Comparison of ENCODE assay signal across 22 mouse cellular contexts in genomic region chrX:21385221-21385620, GRCm38 (mm10).
DNase-seq lines count a peak whose midpoint lies in the region; ATAC-seq and TF ChIP-seq lines count a peak whose summit lies in the region.
"Had no signal": no experiment of that assay in that cellular context is flagged by ENCODE, and none has a peak within 500 bp of the region (broad histone marks: within the 10 kb centered on the region; RNA-seq: fewer than 3 reads in every experiment).

No protein-coding gene starts in this region.

- H3K36me3 ChIP-seq in heart, postnatal 0 days (replicated peaks; ENCODE audit: control insufficient read depth, insufficient read depth, low read length), result no peaks in the 10 kb centered on the region
- no peaks in the 10 kb centered on the region for H3K36me3 ChIP-seq in liver, postnatal 0 days (replicated peaks; ENCODE audit: insufficient read depth, low read length)
- H3K36me3 ChIP-seq in E14TG2a.4 (ENCODE audit: insufficient read depth, low read length), result no peaks in the 10 kb centered on the region
- H3K36me3 ChIP-seq: forebrain, embryonic 15.5 days; heart, embryonic 12.5 days; midbrain, embryonic 12.5 days had no signal

- no peak overlapping the region for H3K9ac ChIP-seq in heart, postnatal 0 days (replicated peaks; ENCODE audit: low read depth, low read length)
- H3K9ac ChIP-seq in liver, postnatal 0 days (replicated peaks), result no peak overlapping the region
- H3K9ac ChIP-seq: forebrain, embryonic 15.5 days; heart, embryonic 12.5 days; liver, embryonic 14.5 days; midbrain, embryonic 12.5 days had no signal

- TF ChIP-seq CTCF in heart, postnatal 0 days (IDR thresholded peaks at IDR 0.05; ENCODE audit: low read depth), result peak; percentile 37
- TF ChIP-seq CTCF in liver, postnatal 0 days (IDR thresholded peaks at IDR 0.05; ENCODE audit: low read depth), result peak; percentile 35; the same call in 1 of the 2 replicates
- TF ChIP-seq CTCF in E14TG2a.4 (conservative IDR thresholded peaks at IDR 0.05; ENCODE audit: low read length), result peak; percentile 33
- no peak for TF ChIP-seq CTCF in brain, embryonic 14.5 days (IDR thresholded peaks at IDR 0.05; ENCODE audit: borderline replicate concordance, extremely low read depth, insufficient read depth, insufficient read length)

- WGBS in heart, postnatal 0 days, result 8% methylated on average over 2 of the region's 2 CpGs
- 6% methylated on average over 2 of the region's 2 CpGs for WGBS in liver, postnatal 0 days (ENCODE audit: insufficient replicate concordance)

- no peak for TF ChIP-seq POLR2A in brain, embryonic 14.5 days (IDR thresholded peaks at IDR 0.05; ENCODE audit: borderline replicate concordance, extremely low read depth, insufficient read depth, insufficient read length, poor library complexity, severe bottlenecking)

- H3K27me3 ChIP-seq in heart, postnatal 0 days (ENCODE audit: control insufficient read depth, insufficient read depth, low read length), result no peaks in the 10 kb centered on the region
- H3K27me3 ChIP-seq in liver, postnatal 0 days (ENCODE audit: insufficient read depth, low read length), result no peaks in the 10 kb centered on the region
- H3K27me3 ChIP-seq in E14TG2a.4 (ENCODE audit: insufficient read depth, low read length), result no peaks in the 10 kb centered on the region
- H3K27me3 ChIP-seq: forebrain, embryonic 15.5 days; heart, embryonic 12.5 days; midbrain, embryonic 12.5 days had no signal

- TF ChIP-seq EP300 in heart, postnatal 0 days (IDR thresholded peaks at IDR 0.05; ENCODE audit: low read depth), result no peak
- TF ChIP-seq EP300 in liver, postnatal 0 days (IDR thresholded peaks at IDR 0.05; ENCODE audit: low read depth), result no peak

- H3K27ac ChIP-seq in heart, postnatal 0 days (ENCODE audit: low read depth), result no peak overlapping the region
- no peak overlapping the region for H3K27ac ChIP-seq in liver, postnatal 0 days (ENCODE audit: low read depth)
- H3K27ac ChIP-seq: forebrain, embryonic 15.5 days; liver, embryonic 14.5 days; midbrain, embryonic 12.5 days had no signal

- H3K4me2 ChIP-seq in heart, postnatal 0 days (ENCODE audit: low read depth, low read length), result no peak overlapping the region
- no peak overlapping the region for H3K4me2 ChIP-seq in liver, postnatal 0 days (ENCODE audit: low read depth, low read length)
- H3K4me2 ChIP-seq: forebrain, embryonic 15.5 days; heart, embryonic 12.5 days; midbrain, embryonic 12.5 days had no signal

- DNase-seq in heart, postnatal 0 days (ENCODE audit: low spot score), result no peak
- DNase-seq in heart, adult 9 months (ENCODE audit: low spot score in 2 of 2), result no peak
- no peak for DNase-seq in liver, postnatal 0 days
- no peak for DNase-seq in liver
- peak; percentile 33 for DNase-seq in brain, embryonic 14.5 days (ENCODE audit: low read depth)
- DNase-seq in frontal cortex, adult 2 months (ENCODE audit: extremely low spot score in 1 of 2, low spot score in 1 of 2), result no peak
- no peak for DNase-seq in cerebellum, adult 11-12 months
- DNase-seq: adrenal gland, adult 2 months; cerebellum, adult 9-11 months; embryo, embryonic 11 days; gastrocnemius, postnatal 14 days; kidney, postnatal 36 days; left cerebral cortex, postnatal 4 days; lung, postnatal 4 days; right cerebral cortex, postnatal 25 days had no signal

- H3K4me3 ChIP-seq in heart, postnatal 0 days (ENCODE audit: low read depth, low read length), result no peak overlapping the region
- H3K4me3 ChIP-seq in liver, postnatal 0 days (ENCODE audit: low read depth, low read length), result no peak overlapping the region
- H3K4me3 ChIP-seq in E14TG2a.4 (replicated peaks; ENCODE audit: low read length), result no peak overlapping the region
- H3K4me3 ChIP-seq: forebrain, embryonic 15.5 days; heart, embryonic 12.5 days; midbrain, embryonic 12.5 days had no signal

- no peaks in the 10 kb centered on the region for H3K9me3 ChIP-seq in heart, postnatal 0 days (replicated peaks; ENCODE audit: control insufficient read depth, low read length)
- H3K9me3 ChIP-seq in liver, postnatal 0 days (ENCODE audit: low read length), result no peaks in the 10 kb centered on the region
- no peaks in the 10 kb centered on the region for H3K9me3 ChIP-seq in E14TG2a.4 (ENCODE audit: low read length)
- H3K9me3 ChIP-seq: forebrain, embryonic 15.5 days; heart, embryonic 12.5 days; midbrain, embryonic 12.5 days had no signal

- no peak for ATAC-seq in heart, postnatal 0 days (ENCODE audit: insufficient read depth, low read depth)
- no peak for ATAC-seq in liver, postnatal 0 days
- ATAC-seq: CD4-positive, CD25-positive, alpha-beta regulatory T cell, adult 4 months; forebrain, embryonic 15.5 days; intestine, embryonic 16.5 days had no signal

- no peaks in the 10 kb centered on the region for H3K4me1 ChIP-seq in heart, postnatal 0 days (ENCODE audit: control insufficient read depth, insufficient read depth)
- no peaks in the 10 kb centered on the region for H3K4me1 ChIP-seq in liver, postnatal 0 days (ENCODE audit: insufficient read depth)
- H3K4me1 ChIP-seq in E14TG2a.4 (replicated peaks; ENCODE audit: low read depth, low read length), result no peaks in the 10 kb centered on the region
- H3K4me1 ChIP-seq: forebrain, embryonic 15.5 days; heart, embryonic 12.5 days; midbrain, embryonic 12.5 days had no signal
